Mouse (Mus musculus): ENCODE data around the gene 4930519G04Rik. TPM values are rescaled to one million over a fixed set of nuclear protein-coding genes. Genes with fewer than 3 reads are reported as not detected.

4930519G04Rik gene
- polyA plus RNA-seq, 1 experiment from 2014 or later: not detected

DNA sequence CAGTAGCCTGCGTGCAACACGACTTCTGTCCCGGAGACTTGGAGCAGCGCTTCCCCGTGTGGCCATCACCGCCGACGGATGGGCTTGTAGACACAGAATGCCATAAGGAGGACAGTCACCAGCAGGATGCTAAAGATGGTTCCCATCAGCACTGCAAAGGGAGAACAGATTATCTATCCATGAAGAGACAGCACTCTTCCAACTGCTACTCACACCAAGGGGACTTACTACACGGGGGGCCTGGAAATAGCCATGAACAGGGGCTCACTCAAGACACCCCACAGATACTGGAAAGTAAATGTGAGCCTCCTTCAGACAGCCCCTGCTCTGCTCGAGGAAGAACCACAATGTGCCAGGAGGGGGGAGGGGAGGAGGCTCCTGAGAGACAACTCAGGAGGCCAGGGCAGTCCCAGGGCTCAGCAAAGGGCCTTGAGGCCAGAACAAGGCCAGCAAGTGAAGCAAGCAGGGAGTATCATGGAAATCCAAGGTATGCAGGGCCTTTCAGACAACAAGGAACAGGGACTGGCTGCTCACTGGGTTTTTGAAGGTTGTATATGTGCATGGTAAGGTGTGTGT, 44.2 kb upstream of the 4930519G04Rik start:
- Histone ChIP-seq H3K4me3 (ENCODE audit: low read depth, low read length) (no peak overlapping the region), H3K9me3 (ENCODE audit: control insufficient read depth, low read length) (no peaks in the 10 kb centered on the region), H3K4me2 (ENCODE audit: low read depth, low read length) (no peak overlapping the region), H3K27me3 (ENCODE audit: control insufficient read depth, insufficient read depth, low read length) (no peaks in the 10 kb centered on the region), H3K9ac (replicated peaks; ENCODE audit: low read depth, low read length) (no peak overlapping the region), H3K27ac (ENCODE audit: low read depth, low read length) (no peak overlapping the region), H3K36me3 (ENCODE audit: control insufficient read depth, insufficient read depth, low read length) (peaks cover 12% of the 10 kb centered on the region; the same call in 1 of the 2 replicates), H3K4me1 (ENCODE audit: control insufficient read depth, insufficient read depth, low read length) (0 out of 2 replicates have a peak, but pooled peaks cover 8% of the 10 kb centered on the region)
- WGBS: 77% methylated on average over 10 of the region's 10 CpGs
- no peak for ATAC-seq (ENCODE audit: low read depth)

DNA sequence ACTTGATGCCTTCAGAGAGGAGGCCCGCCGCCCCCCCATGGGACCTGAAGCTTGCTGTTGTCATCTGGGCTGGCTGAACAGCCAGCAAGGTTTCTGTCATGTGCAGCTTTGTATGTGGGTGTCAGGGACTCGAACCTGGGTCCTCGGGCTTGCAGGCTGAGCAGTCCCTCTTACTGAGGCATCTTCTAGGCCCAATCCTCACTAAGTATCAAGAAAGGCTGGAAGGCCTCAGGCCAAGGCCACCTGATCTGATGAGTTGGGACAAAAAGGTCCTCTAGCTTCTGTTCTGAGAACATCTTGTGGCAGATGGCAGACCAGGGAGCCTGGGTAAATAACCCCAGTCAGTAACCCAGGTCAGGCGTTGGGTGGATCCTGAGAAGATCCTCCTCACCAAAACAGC, 43.6 kb upstream of the 4930519G04Rik start:
- Histone ChIP-seq H3K9me3 (ENCODE audit: control insufficient read depth, low read length) (no peaks in the 10 kb centered on the region), H3K9ac (replicated peaks; ENCODE audit: low read depth, low read length) (no peak overlapping the region), H3K27me3 (ENCODE audit: control insufficient read depth, insufficient read depth, low read length) (no peaks in the 10 kb centered on the region), H3K4me2 (ENCODE audit: low read depth, low read length) (no peak overlapping the region), H3K4me3 (ENCODE audit: low read depth, low read length) (no peak overlapping the region), H3K4me1 (ENCODE audit: control insufficient read depth, insufficient read depth, low read length) (0 out of 2 replicates have a peak, but pooled peaks cover 8% of the 10 kb centered on the region), H3K36me3 (ENCODE audit: control insufficient read depth, insufficient read depth, low read length) (peaks cover 7% of the 10 kb centered on the region; the same call in 1 of the 2 replicates), H3K27ac (ENCODE audit: low read depth, low read length) (no peak overlapping the region)
- ATAC-seq (ENCODE audit: low read depth): no peak
- WGBS: 94% methylated on average over 5 of the region's 5 CpGs

GRCm38 (mm10) chr5:114813525-114814181, 39.8 kb upstream of the 4930519G04Rik start:
- H3K27ac ChIP-seq (ENCODE audit: low read depth, low read length): peak overlapping the region; percentile 95
- H3K36me3 ChIP-seq (ENCODE audit: control insufficient read depth, insufficient read depth, low read length): no peaks in the 10 kb centered on the region; the same call in 1 of the 2 replicates
- peak; percentile 97 for ATAC-seq (ENCODE audit: low read depth)
- peak overlapping the region; percentile 84 for H3K4me3 ChIP-seq (ENCODE audit: low read depth, low read length)
- H3K27me3 ChIP-seq (ENCODE audit: control insufficient read depth, insufficient read depth, low read length): no peaks in the 10 kb centered on the region
- under 1% methylated on average over 49 of the region's 50 CpGs for WGBS
- H3K9me3 ChIP-seq (ENCODE audit: control insufficient read depth, low read length): no peaks in the 10 kb centered on the region
- H3K4me1 ChIP-seq (ENCODE audit: control insufficient read depth, insufficient read depth, low read length): 0 out of 2 replicates have a peak, but pooled peaks cover 8% of the 10 kb centered on the region
- peak overlapping the region; percentile 83 for H3K9ac ChIP-seq (replicated peaks; ENCODE audit: low read depth, low read length)
- peak overlapping the region; percentile 61 for H3K4me2 ChIP-seq (ENCODE audit: low read depth, low read length)

DNA sequence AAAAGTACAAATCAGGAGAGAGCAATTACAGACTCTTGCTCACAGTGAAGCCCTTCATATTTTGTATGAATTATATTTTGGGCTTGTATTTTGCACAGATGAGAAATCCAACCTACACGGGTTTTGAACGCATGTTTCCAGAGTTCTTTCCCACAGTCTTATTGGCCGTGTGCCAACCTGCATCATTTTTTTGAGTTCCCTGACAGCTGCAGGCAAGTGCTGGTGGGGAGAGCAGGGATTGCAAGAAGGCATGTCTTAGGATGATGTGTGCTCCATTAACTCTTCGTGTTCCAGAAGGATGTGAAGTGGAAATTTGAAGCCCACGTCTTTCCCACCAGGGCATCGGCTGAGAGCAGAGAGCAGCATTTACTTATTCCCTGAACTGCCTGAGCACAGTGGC, 36.9 kb upstream of the 4930519G04Rik start:
- H3K27me3 ChIP-seq (ENCODE audit: control insufficient read depth, insufficient read depth, low read length): no peaks in the 10 kb centered on the region
- H3K4me3 ChIP-seq (ENCODE audit: low read depth, low read length): no peak overlapping the region
- ATAC-seq (ENCODE audit: low read depth): no peak
- H3K27ac ChIP-seq (ENCODE audit: low read depth, low read length): no peak overlapping the region
- 60% methylated on average over 6 of the region's 6 CpGs for WGBS
- H3K9me3 ChIP-seq (ENCODE audit: control insufficient read depth, low read length): no peaks in the 10 kb centered on the region
- H3K4me2 ChIP-seq (ENCODE audit: low read depth, low read length): no peak overlapping the region
- no peak overlapping the region for H3K9ac ChIP-seq (replicated peaks; ENCODE audit: low read depth, low read length)
- H3K36me3 ChIP-seq (ENCODE audit: control insufficient read depth, insufficient read depth, low read length): no peaks in the 10 kb centered on the region
- 0 out of 2 replicates have a peak, but pooled peaks cover 8% of the 10 kb centered on the region for H3K4me1 ChIP-seq (ENCODE audit: control insufficient read depth, insufficient read depth, low read length)

DNA sequence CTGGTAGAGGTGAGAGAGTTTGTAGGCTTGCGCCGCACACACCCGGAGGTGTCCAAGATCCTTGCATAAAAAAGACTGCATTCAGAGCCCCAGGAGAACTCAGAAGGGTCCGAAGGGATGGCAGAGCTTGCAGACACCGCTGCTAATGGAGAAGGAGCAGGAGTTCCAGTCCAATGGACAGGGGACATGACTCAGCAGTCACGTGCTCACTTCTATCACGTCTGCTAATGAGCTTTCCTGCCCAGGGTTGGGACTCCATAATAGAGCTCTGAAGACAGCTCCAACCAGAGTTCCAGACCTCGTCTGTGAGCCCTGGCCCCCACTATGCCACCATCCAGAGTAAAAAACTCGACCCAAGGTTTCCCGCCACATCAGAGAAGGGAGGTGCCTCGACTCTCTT, 35.3 kb upstream of the 4930519G04Rik start:
- Histone ChIP-seq H3K4me1 (ENCODE audit: control insufficient read depth, insufficient read depth, low read length) (no peaks in the 10 kb centered on the region), H3K27me3 (ENCODE audit: control insufficient read depth, insufficient read depth, low read length) (peaks cover 2% of the 10 kb centered on the region; the same call in 1 of the 2 replicates), H3K9me3 (ENCODE audit: control insufficient read depth, low read length) (no peaks in the 10 kb centered on the region), H3K4me2 (ENCODE audit: low read depth, low read length) (no peak overlapping the region), H3K9ac (replicated peaks; ENCODE audit: low read depth, low read length) (no peak overlapping the region), H3K36me3 (ENCODE audit: control insufficient read depth, insufficient read depth, low read length) (no peaks in the 10 kb centered on the region), H3K4me3 (ENCODE audit: low read depth, low read length) (no peak overlapping the region), H3K27ac (ENCODE audit: low read depth, low read length) (no peak overlapping the region)
- WGBS: 74% methylated on average over 10 of the region's 11 CpGs
- ATAC-seq (ENCODE audit: low read depth): no peak

GRCm38 (mm10) chr5:114822796-114823688, 30.4 kb upstream of the 4930519G04Rik start, which contains the start of gene 1500011B03Rik:
1500011B03Rik (minus strand) TSS chr5:114823468.
- Histone ChIP-seq H3K9me3 (ENCODE audit: control insufficient read depth, low read length) (no peaks in the 10 kb centered on the region), H3K27me3 (ENCODE audit: control insufficient read depth, insufficient read depth, low read length) (peaks cover 3% of the 10 kb centered on the region; the same call in 1 of the 2 replicates), H3K9ac (replicated peaks; ENCODE audit: low read depth, low read length) (peak within 1 kb of the TSS; percentile 84), H3K4me1 (ENCODE audit: control insufficient read depth, insufficient read depth, low read length) (peaks cover 3% of the 10 kb centered on the region; the same call in 1 of the 2 replicates), H3K36me3 (ENCODE audit: control insufficient read depth, insufficient read depth, low read length) (no peaks in the 10 kb centered on the region), H3K4me3 (ENCODE audit: low read depth, low read length) (peak within 1 kb of the TSS; percentile 67), H3K27ac (ENCODE audit: low read depth, low read length) (peak within 1 kb of the TSS; percentile 78), H3K4me2 (ENCODE audit: low read depth, low read length) (peak within 1 kb of the TSS; percentile 53)
- ATAC-seq (ENCODE audit: low read depth): peak; percentile 90
- 6% methylated on average over 53 of the region's 53 CpGs for WGBS

- Histone ChIP-seq H3K4me3 (ENCODE audit: low read depth, low read length) (no peak overlapping the region), H3K27ac (ENCODE audit: low read depth, low read length) (no peak overlapping the region), H3K36me3 (ENCODE audit: control insufficient read depth, insufficient read depth, low read length) (no peaks in the 10 kb centered on the region), H3K4me1 (ENCODE audit: control insufficient read depth, insufficient read depth, low read length) (peaks cover 3% of the 10 kb centered on the region; the same call in 1 of the 2 replicates), H3K4me2 (ENCODE audit: low read depth, low read length) (no peak overlapping the region), H3K9ac (replicated peaks; ENCODE audit: low read depth, low read length) (no peak overlapping the region), H3K9me3 (ENCODE audit: control insufficient read depth, low read length) (no peaks in the 10 kb centered on the region), H3K27me3 (ENCODE audit: control insufficient read depth, insufficient read depth, low read length) (peaks cover 3% of the 10 kb centered on the region; the same call in 1 of the 2 replicates)
- 19% methylated on average over 9 of the region's 9 CpGs for WGBS
- ATAC-seq (ENCODE audit: low read depth): no peak
Observed at GRCm38 (mm10) chr5:114824197-114824596, 29.3 kb upstream of the 4930519G04Rik start.

DNA sequence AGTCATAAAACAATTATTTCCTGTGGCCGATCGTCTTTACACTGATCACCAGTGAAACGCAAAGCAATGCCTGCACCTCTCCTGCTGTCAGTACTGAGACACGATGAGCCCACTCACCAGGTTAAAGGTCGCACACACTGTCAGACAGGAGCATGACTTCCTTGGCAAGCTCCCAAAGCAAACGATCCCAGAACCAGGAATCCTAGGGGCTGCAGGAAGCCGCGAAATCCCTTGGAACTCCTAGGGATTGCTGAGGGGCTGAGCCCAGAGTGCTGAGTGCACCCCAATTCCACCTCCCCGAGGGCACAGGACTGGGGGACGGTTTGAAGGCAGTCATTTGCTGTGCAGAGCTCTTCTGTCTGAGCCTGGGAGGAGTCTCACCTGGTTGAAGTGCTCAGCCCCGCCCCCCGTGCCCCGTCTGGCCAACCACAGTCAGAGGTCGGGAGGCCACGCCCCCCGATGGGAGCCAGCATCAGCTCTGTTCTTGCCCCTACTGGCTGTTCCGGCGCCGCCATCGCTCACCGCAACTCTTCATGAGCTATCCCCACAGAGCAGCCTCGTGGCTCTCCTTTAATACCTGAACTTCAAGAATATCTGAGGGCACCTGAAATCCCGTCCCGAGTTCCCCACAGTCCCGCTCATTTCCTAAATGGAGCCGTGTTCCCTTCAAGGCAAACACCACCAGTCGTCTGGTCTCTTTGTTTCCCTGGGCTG, 27.3 kb upstream of the 4930519G04Rik start:
- Histone ChIP-seq H3K4me1 (ENCODE audit: control insufficient read depth, insufficient read depth, low read length) (peaks cover 3% of the 10 kb centered on the region; the same call in 1 of the 2 replicates), H3K9me3 (ENCODE audit: control insufficient read depth, low read length) (no peaks in the 10 kb centered on the region), H3K36me3 (ENCODE audit: control insufficient read depth, insufficient read depth, low read length) (no peaks in the 10 kb centered on the region), H3K27ac (ENCODE audit: low read depth, low read length) (peak overlapping the region; percentile 62; the same call in 1 of the 2 replicates), H3K27me3 (ENCODE audit: control insufficient read depth, insufficient read depth, low read length) (peaks cover 3% of the 10 kb centered on the region; the same call in 1 of the 2 replicates), H3K9ac (replicated peaks; ENCODE audit: low read depth, low read length) (0 out of 2 replicates have a peak overlapping the region, but pooled peaks have one; percentile 11), H3K4me3 (ENCODE audit: low read depth, low read length) (peak overlapping the region; percentile 27), H3K4me2 (ENCODE audit: low read depth, low read length) (peak overlapping the region; percentile 53)
- peak; percentile 66 for ATAC-seq (ENCODE audit: low read depth)
- 9% methylated on average over 26 of the region's 27 CpGs for WGBS
